Mouse (Mus musculus) stomach, postnatal 0 days (tissue): ENCODE data around the gene Sptbn4.

Source experiments
- CTCF ChIP-seq: IDR thresholded peaks from 2 replicates; pipeline ENCODE4 v1.5.1; 2016; ENCODE audit warnings: antibody characterized with exemption, low read depth, mild to moderate bottlenecking, moderate library complexity
- EP300 ChIP-seq: optimal IDR thresholded peaks from 2 replicates; pipeline ENCODE3; 2016; ENCODE audit warnings: antibody characterized with exemption

DNA sequence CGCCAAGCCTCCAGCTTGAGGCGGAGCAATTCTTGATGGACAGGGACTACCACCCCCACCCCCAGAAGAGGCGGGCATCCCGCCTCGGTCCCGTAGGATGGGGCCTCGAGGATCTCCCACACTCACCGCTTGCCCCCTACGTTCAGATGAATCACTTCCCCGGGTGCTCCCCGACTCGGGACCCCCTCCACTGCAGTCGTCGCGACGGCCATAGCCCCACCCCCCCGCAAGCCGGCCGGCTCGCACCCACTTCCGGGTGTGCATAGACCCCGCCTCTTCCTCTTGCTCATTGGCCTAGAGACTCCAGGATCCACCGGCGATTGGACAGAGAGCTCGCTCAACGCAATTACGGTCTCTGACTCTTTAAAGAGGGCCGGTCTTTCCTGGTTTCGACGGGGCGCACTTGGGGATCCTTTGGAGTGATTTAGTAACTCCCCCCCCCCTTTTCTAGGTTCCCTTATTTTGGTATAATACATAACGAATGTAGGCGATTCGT lies 91.7 kb downstream of the Sptbn4 start, which contains the start of gene Shkbp1:
- TF ChIP-seq EP300 (no peak), CTCF (no peak)
